8 mouse cellular contexts compared by ENCODE assay signal in the genomic region with DNA sequence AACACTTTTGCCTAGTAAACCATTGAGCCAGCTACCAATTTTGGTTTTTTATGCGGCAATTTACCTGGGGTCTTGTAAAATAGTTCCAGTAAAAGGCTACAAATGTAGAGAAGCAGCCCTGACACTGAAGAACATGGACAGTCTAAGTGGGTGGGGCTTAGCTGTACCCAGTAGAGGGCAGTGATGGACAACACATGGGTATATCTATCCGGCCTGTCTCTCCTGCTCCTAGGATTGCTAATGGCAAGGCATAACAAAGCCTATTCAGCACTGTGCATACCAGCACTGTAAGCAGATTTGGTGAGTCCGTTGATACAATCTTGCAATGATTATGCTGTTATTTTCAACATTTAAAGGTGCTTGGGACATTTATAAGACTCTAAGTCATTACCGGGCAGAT. TPM values are rescaled to one million over a fixed set of nuclear protein-coding genes. Genes with fewer than 3 reads are reported as not detected.
DNase-seq lines count a peak whose midpoint lies in the region; ATAC-seq lines count a peak whose summit lies in the region.

No protein-coding gene starts in this region.

- 43% methylated on average over 4 of the region's 4 CpGs for WGBS in heart, embryonic 15.5 days

- no peaks in the 10 kb centered on the region for H3K36me3 ChIP-seq in heart, embryonic 15.5 days

- no peaks in the 10 kb centered on the region for H3K9me3 ChIP-seq in heart, embryonic 15.5 days (replicated peaks)

- H3K9ac ChIP-seq in heart, embryonic 15.5 days = no peak overlapping the region

- H3K27ac ChIP-seq in heart, embryonic 15.5 days = no peak overlapping the region

- no peaks in the 10 kb centered on the region for H3K27me3 ChIP-seq in heart, embryonic 15.5 days

- H3K4me1 ChIP-seq in heart, embryonic 15.5 days (replicated peaks) = peaks cover 3% of the 10 kb centered on the region; the same call in 1 of the 2 replicates

- peak; percentile 63 for ATAC-seq in heart, embryonic 15.5 days (replicated peaks; ENCODE audit: insufficient number of reproducible peaks, insufficient read depth, low FRiP score, low read depth)
- peak; percentile 87 for ATAC-seq in megakaryocyte-erythroid progenitor cell, adult 5-6 weeks (replicated peaks; ENCODE audit: low FRiP score, low TSS enrichment, poor library complexity, severe bottlenecking)

- H3K4me3 ChIP-seq in heart, embryonic 15.5 days = no peak overlapping the region

- peak; percentile 30 to 35 for DNase-seq in adrenal gland, adult 18-20 months (ENCODE audit: low spot score in 2 of 2)
- no peak for DNase-seq in adrenal gland, adult 8-10 months
- peak; percentile 8 for DNase-seq in thymus, postnatal 4 days
- no peak for DNase-seq in thymus, postnatal 36 days
- peak; percentile 72 to 76 for DNase-seq in kidney, postnatal 25 days
- DNase-seq in thymus, adult 18-20 months = no peak

- no peak overlapping the region for H3K4me2 ChIP-seq in heart, embryonic 15.5 days

RNA-seq across cellular contexts. Expression of gene Tspan14, which starts 12.4 kb away (rescaled TPM):
- total RNA-seq in adrenal gland, adult 18-20 months (2021) = 10 to 100 TPM; 33.7 to 35.0 TPM
- 10 to 100 TPM; 31.2 to 34.6 (median 33.0) TPM for total RNA-seq in adrenal gland, adult 8-10 months (2022)
- polyA plus RNA-seq in heart, embryonic 15.5 days (2015; fragmentation: Nextera tagmentation; extraction: Ambion mirVana) = 32.7 and 50.9 TPM in 2 replicates
- 8.6 and 13.3 TPM in 2 replicates for total RNA-seq in megakaryocyte-erythroid progenitor cell, adult 5-6 weeks (2014; fragmentation: Nextera tagmentation)
- total RNA-seq in megakaryocyte-erythroid progenitor cell, adult 5-6 weeks (2017) = 9.3 and 12.9 TPM in 2 replicates

RNA-seq across cellular contexts. Expression of gene Fam213a, which starts 34.6 kb away (rescaled TPM):
- total RNA-seq in adrenal gland, adult 18-20 months (2021) = 100 to 1,000 TPM; 109 to 216 TPM
- 10 to 100 TPM; 39.2 to 77.5 (median 71.6) TPM for total RNA-seq in adrenal gland, adult 8-10 months (2022)
- 42.9 and 44.8 TPM in 2 replicates for polyA plus RNA-seq in heart, embryonic 15.5 days (2015; fragmentation: Nextera tagmentation; extraction: Ambion mirVana)
- 29.9 and 70.4 TPM in 2 replicates for total RNA-seq in megakaryocyte-erythroid progenitor cell, adult 5-6 weeks (2014; fragmentation: Nextera tagmentation)
- total RNA-seq in megakaryocyte-erythroid progenitor cell, adult 5-6 weeks (2017) = 73.6 and 75.3 TPM in 2 replicates

Comparison
In these comparisons a context has a peak if more than half of its experiments do, and no peak if none do; other contexts are left out.
1. DNase-seq: peak in adrenal gland, adult 18-20 months (2 of 2), thymus, postnatal 4 days (single experiment) and kidney, postnatal 25 days (2 of 2); none in adrenal gland, adult 8-10 months (single experiment), thymus, postnatal 36 days (0 of 2) and thymus, adult 18-20 months (0 of 2).